Mouse (Mus musculus): ENCODE measurements around the gene Ankrd34c. TPM values are rescaled to one million over a fixed set of nuclear protein-coding genes. Genes with fewer than 3 reads are reported as not detected.

Gene Ankrd34c
- polyA plus RNA-seq, 1 experiment from 2014 or later: not detected

Other genes starting within 250 kb of the Ankrd34c start
- 0.25 and 0.34 TPM in 2 replicates for gene Minar1, start 115.3 kb downstream of the Ankrd34c start, polyA plus RNA-seq (2015; fragmentation: Nextera tagmentation; extraction: Ambion mirVana)
- 148 and 157 TPM in 2 replicates for gene Tmed3, start 33.4 kb downstream of the Ankrd34c start, polyA plus RNA-seq (2015; fragmentation: Nextera tagmentation; extraction: Ambion mirVana)
- gene Rasgrf1, start 171.4 kb upstream of the Ankrd34c start, polyA plus RNA-seq (2015; fragmentation: Nextera tagmentation; extraction: Ambion mirVana): 0.96 and 1.1 TPM in 2 replicates